ENCODE assay signal across 8 mouse cellular contexts in the genomic region with DNA sequence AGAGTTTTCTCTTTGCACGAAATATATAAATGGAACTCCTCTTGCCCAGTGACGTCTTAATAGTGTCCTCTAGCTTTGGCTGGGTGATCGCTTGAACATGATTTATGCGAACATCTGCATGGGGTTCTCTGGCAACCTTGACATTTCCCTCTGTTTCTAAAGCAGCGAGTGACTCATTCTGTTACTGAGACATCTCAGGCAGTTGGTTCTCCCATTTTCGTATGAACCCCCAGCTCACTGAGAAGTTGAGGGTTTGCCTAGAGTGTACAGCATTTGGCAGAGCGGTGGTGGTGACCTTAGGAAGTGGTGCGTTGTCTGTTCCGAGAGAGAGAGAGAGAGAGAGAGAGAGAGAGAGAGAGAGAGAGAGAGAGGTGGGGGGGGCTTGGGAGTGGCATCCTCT. TPM values are rescaled to one million over a fixed set of nuclear protein-coding genes. Genes with fewer than 3 reads are reported as not detected.
A peak's percentile ranks its signal among the peaks of the same experiment; 100 is the strongest.
DNase-seq lines count a peak whose midpoint lies in the region; ATAC-seq and TF ChIP-seq lines count a peak whose summit lies in the region.

No protein-coding gene starts in this region.

- H3K4me2 ChIP-seq in hindbrain, embryonic 15.5 days = peak overlapping the region; percentile 95
- peak overlapping the region; percentile 97 for H3K4me2 ChIP-seq in midbrain, postnatal 0 days (ENCODE audit: low read depth, low read length, poor library complexity, severe bottlenecking)

- peaks cover 47% of the 10 kb centered on the region for H3K4me1 ChIP-seq in hindbrain, embryonic 15.5 days (replicated peaks)
- peaks cover 4% of the 10 kb centered on the region; the same call in 1 of the 2 replicates for H3K4me1 ChIP-seq in midbrain, postnatal 0 days (ENCODE audit: insufficient read depth, low read length)

- no peak for DNase-seq in left cerebral cortex, adult 2 months (ENCODE audit: extremely low spot score in 1 of 2, low spot score in 2 of 2)
- no peak for DNase-seq in left cerebral cortex, postnatal 25 days (ENCODE audit: low spot score in 2 of 2)
- DNase-seq in brain, adult 2 months (ENCODE audit: low read depth, low spot score) = peak; percentile 65
- DNase-seq in midbrain, postnatal 0 days (ENCODE audit: low spot score) = no peak
- DNase-seq in frontal cortex, postnatal 10 days (ENCODE audit: low spot score in 2 of 2) = no peak
- no peak for DNase-seq in embryo, embryonic 10.5 days (ENCODE audit: low spot score)
- DNase-seq in right cerebral cortex, adult 18-20 months = no peak

- no peak for ATAC-seq in hindbrain, embryonic 15.5 days (ENCODE audit: low FRiP score, low read depth)
- ATAC-seq in midbrain, postnatal 0 days (ENCODE audit: low FRiP score) = no peak

- H3K9ac ChIP-seq in hindbrain, embryonic 15.5 days = peak overlapping the region; percentile 20; the same call in 1 of the 2 replicates
- 0 out of 2 replicates have a peak overlapping the region, but pooled peaks have one; percentile 1 for H3K9ac ChIP-seq in midbrain, postnatal 0 days (replicated peaks; ENCODE audit: low read length, poor library complexity, severe bottlenecking)

- H3K27me3 ChIP-seq in hindbrain, embryonic 15.5 days = no peaks in the 10 kb centered on the region
- no peaks in the 10 kb centered on the region for H3K27me3 ChIP-seq in midbrain, postnatal 0 days (ENCODE audit: insufficient read depth, low read length)

- WGBS in hindbrain, embryonic 15.5 days = 58% methylated on average over 9 of the region's 9 CpGs
- 60% methylated on average over 9 of the region's 9 CpGs for WGBS in midbrain, postnatal 0 days

- H3K4me3 ChIP-seq in left cerebral cortex, adult 2 months = peak overlapping the region; percentile 74
- peak overlapping the region; percentile 89 for H3K4me3 ChIP-seq in hindbrain, embryonic 15.5 days
- peak overlapping the region; percentile 81 for H3K4me3 ChIP-seq in midbrain, postnatal 0 days (ENCODE audit: low read depth, low read length)

- H3K36me3 ChIP-seq in hindbrain, embryonic 15.5 days = no peaks in the 10 kb centered on the region
- H3K36me3 ChIP-seq in midbrain, postnatal 0 days (ENCODE audit: insufficient read depth, low read length) = no peaks in the 10 kb centered on the region

- intact Hi-C loops in left cerebral cortex, adult 2 months (cut with DNase I) = loop anchor here (5.0 to 10.0 kb wide), 5 partner anchors 272 to 1028 kb away; partner anchors contain the start of genes A930002H24Rik and Fer
- intact Hi-C loops in left cerebral cortex, postnatal 25 days (cut with DNase I) = loop anchor here (5.0 to 10.0 kb wide), 2 partner anchors 649 to 952 kb away; no protein-coding TSS in a partner anchor

- peak overlapping the region; percentile 68; the same call in 1 of the 2 replicates for H3K27ac ChIP-seq in left cerebral cortex, adult 2 months
- no peak overlapping the region for H3K27ac ChIP-seq in hindbrain, embryonic 15.5 days (replicated peaks)
- no peak overlapping the region for H3K27ac ChIP-seq in midbrain, postnatal 0 days (ENCODE audit: low read depth, low read length)

- TF ChIP-seq CTCF in left cerebral cortex, adult 2 months (IDR thresholded peaks at IDR 0.05) = no peak
- no peak for TF ChIP-seq CTCF in midbrain, postnatal 0 days (IDR thresholded peaks at IDR 0.05)

- H3K9me3 ChIP-seq in hindbrain, embryonic 15.5 days = no peaks in the 10 kb centered on the region
- H3K9me3 ChIP-seq in midbrain, postnatal 0 days (ENCODE audit: low read length) = no peaks in the 10 kb centered on the region

RNA-seq across cellular contexts. Expression of gene Man2a1, which starts 2.6 kb away (rescaled TPM):
- 10 to 100 TPM; 18.1 to 19.5 TPM for total RNA-seq in left cerebral cortex, adult 2 months (2021)
- 10 to 100 TPM; 17.6 to 20.2 TPM for total RNA-seq in left cerebral cortex, postnatal 25 days (2021)
- polyA plus RNA-seq in hindbrain, embryonic 15.5 days (2015; fragmentation: Nextera tagmentation; extraction: Ambion mirVana) = 4.6 and 5.9 TPM in 2 replicates
- total RNA-seq in midbrain, postnatal 0 days (2014; rRNA removed) = 19.0 and 28.8 TPM in 2 replicates
- polyA plus RNA-seq in midbrain, postnatal 0 days (2015; fragmentation: Nextera tagmentation; extraction: Ambion mirVana) = 2.6 and 3.2 TPM in 2 replicates
